Mouse (Mus musculus) left cerebral cortex, adult 9 months (tissue): Measurements from ENCODE around the gene Pex11g.

ENCODE experiments used
- DNase-seq, 2 experiments: peaks; one replicate each; pipeline ENCODE4 v3.0.0; 2022; ENCODE audit warnings: low spot score in 2 of 2

Pex11g gene

GRCm38 (mm10) chr8:3415661-3416060 is 51.8 kb downstream of the Pex11g start:
- no peak for DNase-seq

GRCm38 (mm10) chr8:3415259-3415658 is 52.2 kb downstream of the Pex11g start:
- no peak for DNase-seq

- no peak for DNase-seq
Measured at GRCm38 (mm10) chr8:3414639-3415190, 52.8 kb downstream of the Pex11g start.

- no peak for DNase-seq
Measured at GRCm38 (mm10) chr8:3412816-3413215, 54.7 kb downstream of the Pex11g start.

- no peak for DNase-seq
Measured at GRCm38 (mm10) chr8:3411901-3412301, 55.6 kb downstream of the Pex11g start.

GRCm38 (mm10) chr8:3411085-3411484 is 56.4 kb downstream of the Pex11g start:
- DNase-seq: no peak

- no peak for DNase-seq
Measured at GRCm38 (mm10) chr8:3407417-3407816, 60.1 kb downstream of the Pex11g start.
